Mouse (Mus musculus): ENCODE data around the gene Man1a.

Man1a gene

GRCm38 (mm10) chr10:54076420-54076819, at the start of gene Man1a:
TSS of gene Man1a (minus strand) at chr10:54076609.
- no peak for DNase-seq (ENCODE audit: low spot score in 2 of 2)

GRCm38 (mm10) chr10:54121816-54122215, 45.4 kb upstream of the Man1a start:
- DNase-seq (ENCODE audit: low spot score in 2 of 2): no peak

GRCm38 (mm10) chr10:54120375-54120774, 44.0 kb upstream of the Man1a start:
- DNase-seq (ENCODE audit: low spot score in 2 of 2): no peak

- DNase-seq (ENCODE audit: low spot score in 2 of 2): no peak
Observed at GRCm38 (mm10) chr10:54119303-54119702, 42.9 kb upstream of the Man1a start.

GRCm38 (mm10) chr10:54118223-54118912, 42.0 kb upstream of the Man1a start:
- DNase-seq (ENCODE audit: low spot score in 2 of 2): no peak

GRCm38 (mm10) chr10:54117763-54118162, 41.4 kb upstream of the Man1a start:
- DNase-seq (ENCODE audit: low spot score in 2 of 2): no peak

GRCm38 (mm10) chr10:54103671-54104070, 27.3 kb upstream of the Man1a start:
- DNase-seq (ENCODE audit: low spot score in 2 of 2): no peak

- no peak for DNase-seq (ENCODE audit: low spot score in 2 of 2)
Observed at GRCm38 (mm10) chr10:54092081-54092480, 15.7 kb upstream of the Man1a start.

- DNase-seq (ENCODE audit: low spot score in 2 of 2): no peak
Observed at GRCm38 (mm10) chr10:54089923-54090322, 13.5 kb upstream of the Man1a start.

- DNase-seq (ENCODE audit: low spot score in 2 of 2): no peak
Observed at GRCm38 (mm10) chr10:54087346-54087745, 10.9 kb upstream of the Man1a start.

GRCm38 (mm10) chr10:54085073-54085472, 8.7 kb upstream of the Man1a start:
- DNase-seq (ENCODE audit: low spot score in 2 of 2): no peak

- DNase-seq (ENCODE audit: low spot score in 2 of 2): no peak
Observed at GRCm38 (mm10) chr10:54077005-54077404, 596 bp upstream of the Man1a start.

GRCm38 (mm10) chr10:54075441-54076010, 883 bp downstream of the Man1a start:
- DNase-seq (ENCODE audit: low spot score in 2 of 2): peak; percentile 81 to 87

- DNase-seq (ENCODE audit: low spot score in 2 of 2): peak in 1 of 2 experiments; percentile 36
Observed at GRCm38 (mm10) chr10:54074609-54075421, 1.6 kb downstream of the Man1a start.

- no peak for DNase-seq (ENCODE audit: low spot score in 2 of 2)
Observed at GRCm38 (mm10) chr10:54074247-54074608, 2.2 kb downstream of the Man1a start.

- DNase-seq (ENCODE audit: low spot score in 2 of 2): no peak
Observed at GRCm38 (mm10) chr10:54073641-54074203, 2.7 kb downstream of the Man1a start.

GRCm38 (mm10) chr10:54072336-54072735, 4.1 kb downstream of the Man1a start:
- DNase-seq (ENCODE audit: low spot score in 2 of 2): no peak

- DNase-seq (ENCODE audit: low spot score in 2 of 2): no peak
Observed at GRCm38 (mm10) chr10:54070496-54070895, 5.9 kb downstream of the Man1a start.

- no peak for DNase-seq (ENCODE audit: low spot score in 2 of 2)
Observed at GRCm38 (mm10) chr10:54069412-54069811, 7.0 kb downstream of the Man1a start.

- DNase-seq (ENCODE audit: low spot score in 2 of 2): no peak
Observed at GRCm38 (mm10) chr10:54066683-54067082, 9.7 kb downstream of the Man1a start.

- no peak for DNase-seq (ENCODE audit: low spot score in 2 of 2)
Observed at GRCm38 (mm10) chr10:54063551-54064260, 12.7 kb downstream of the Man1a start.

GRCm38 (mm10) chr10:54062835-54063234, 13.6 kb downstream of the Man1a start:
- DNase-seq (ENCODE audit: low spot score in 2 of 2): no peak
